Comparison of ENCODE assay signal across 8 mouse cellular contexts in genomic region chr4:106911246-106911801, GRCm38 (mm10). TPM values are rescaled to one million over a fixed set of nuclear protein-coding genes. Genes with fewer than 3 reads are reported as not detected.
A peak's percentile ranks its signal among the peaks of the same experiment; 100 is the strongest.
DNase-seq lines count a peak whose midpoint lies in the region; ATAC-seq lines count a peak whose summit lies in the region.

No protein-coding gene starts in this region.

- peak; percentile 37 for ATAC-seq in common myeloid progenitor, adult 5-6 weeks (replicated peaks; ENCODE audit: low read depth, poor library complexity, severe bottlenecking)
- peak; percentile 43 for ATAC-seq in megakaryocyte progenitor cell, adult 5-6 weeks (replicated peaks; ENCODE audit: poor library complexity)

- DNase-seq in ZHBTc4 (ENCODE audit: low read depth, low spot score), result peak; percentile 92
- peak; percentile 93 to 94 for DNase-seq in gastrocnemius, adult 8-10 months (ENCODE audit: low spot score in 2 of 2)
- DNase-seq in induced T-regulatory cell, adult 2 months (ENCODE audit: low read depth), result peak; percentile 91
- DNase-seq in left cerebral cortex, adult 9 months (ENCODE audit: low spot score in 2 of 2), result peak; percentile 87 to 90
- DNase-seq in right cerebral cortex, postnatal 10 days (ENCODE audit: low spot score in 2 of 2), result peak; percentile 94 to 95
- peak; percentile 91 for DNase-seq in urinary bladder, postnatal 25 days (ENCODE audit: low spot score)

RNA-seq across cellular contexts. Expression of gene Ssbp3, which starts 0.8 kb away (rescaled TPM):
- 40.5 and 53.3 TPM in 2 replicates for total RNA-seq in common myeloid progenitor, adult 5-6 weeks (2017)
- total RNA-seq in gastrocnemius, adult 8-10 months (2022), result 10 to 100 TPM; 24.0 to 27.1 (median 25.8) TPM
- 35.5 and 36.5 TPM in 2 replicates for total RNA-seq in megakaryocyte progenitor cell, adult 5-6 weeks (2015)
- 16.0 and 30.8 TPM in 2 replicates for total RNA-seq in megakaryocyte progenitor cell, adult 5-6 weeks (2017)

Comparison
In these comparisons a context has a peak if more than half of its experiments do, and no peak if none do; other contexts are left out.
1. Peak in every context shown above with its lines: DNase-seq and ATAC-seq.